Mouse (Mus musculus) lung, embryonic 14.5 days (tissue): Measurements from ENCODE around the gene Radil. TPM values are rescaled to one million over a fixed set of nuclear protein-coding genes. Genes with fewer than 3 reads are reported as not detected.

Source experiments
- ATAC-seq: fragments of 200-750 bp; cut with Nextera tagmentation; 2 replicates; pipeline ENCODE4 v1.8.0; 2017; ENCODE audit warnings: mild to moderate bottlenecking, moderate TSS enrichment, moderate library complexity; ENCODE audit not compliant: insufficient read depth
- DNase-seq: peaks from one replicate; pipeline ENCODE4 v3.0.0-alpha.2; 2015
- H3K27ac ChIP-seq: fragments of 300-500 bp; sonication (generic); 2 replicates; pipeline ENCODE4 v1.5.1; 2014; ENCODE audit warnings: low read depth, mild to moderate bottlenecking, moderate library complexity
- H3K27me3 ChIP-seq: fragments of 300-500 bp; sonication (generic); 2 replicates; pipeline ENCODE4 v1.6.1; 2014; ENCODE audit warnings: low read length, control low read depth; ENCODE audit not compliant: insufficient read depth
- H3K36me3 ChIP-seq: fragments of 300-500 bp; sonication (generic); 2 replicates; pipeline ENCODE4 v1.6.1; 2014; ENCODE audit warnings: control low read depth; ENCODE audit not compliant: insufficient read depth
- H3K4me1 ChIP-seq: fragments of 300-500 bp; sonication (generic); 2 replicates; pipeline ENCODE4 v1.6.1; 2014; ENCODE audit warnings: antibody characterized with exemption, control low read depth; ENCODE audit not compliant: insufficient read depth
- H3K4me2 ChIP-seq: fragments of 300-500 bp; sonication (generic); 2 replicates; pipeline ENCODE4 v1.6.1; 2014; ENCODE audit warnings: mild to moderate bottlenecking
- H3K4me3 ChIP-seq: fragments of 300-500 bp; sonication (generic); 2 replicates; pipeline ENCODE4 v1.5.1; 2014; ENCODE audit warnings: low read depth, low read length
- H3K9ac ChIP-seq: fragments of 300-500 bp; sonication (generic); 2 replicates; pipeline ENCODE4 v1.6.1; 2014
- H3K9me3 ChIP-seq: fragments of 300-500 bp; sonication (generic); 2 replicates; pipeline ENCODE4 v1.6.1; 2016; ENCODE audit warnings: low read depth, low read length, control low read depth
- CTCF ChIP-seq: IDR thresholded peaks from 2 replicates; pipeline ENCODE4 v1.5.1; 2016; ENCODE audit warnings: antibody characterized with exemption, low read depth
- WGBS: fragments of 180-500 bp; shearing (Covaris S2); extraction: QIAGEN DNeasy Blood & Tissue Kit; methylation state at CpG from one replicate; pipeline ENCODE4 v1.1.7; 2014; 5-methylcytosine and 5-hydroxymethylcytosine counted together
- polyA plus RNA-seq: library from polyadenylated mRNA; unstranded; fragments of >200 nt; fragmentation: Nextera tagmentation; extraction: Ambion mirVana; gene quantifications from 2 replicates; pipeline ENCODE4 v1.2.1, GENCODE M21; 2014

The Radil gene
- polyA plus RNA-seq, 1 experiment from 2014 or later, result 2.6 TPM

- WGBS, result 56% methylated on average over 4 of the region's 4 CpGs
- Histone ChIP-seq H3K4me2 (no peak overlapping the region), H3K27me3 (no peaks in the 10 kb centered on the region), H3K4me3 (no peak overlapping the region), H3K27ac (no peak overlapping the region), H3K4me1 (peaks cover 21% of the 10 kb centered on the region; the same call in 1 of the 2 replicates), H3K9me3 (no peaks in the 10 kb centered on the region), H3K36me3 (no peaks in the 10 kb centered on the region), H3K9ac (no peak overlapping the region)
- DNase-seq, result no peak
- no peak for ATAC-seq
- TF ChIP-seq CTCF, result no peak
Observed at GRCm38 (mm10) chr5:142512112-142512511, 38.8 kb downstream of the Radil start.

- Histone ChIP-seq H3K9ac (peak overlapping the region; percentile 6; the same call in 1 of the 2 replicates), H3K27me3 (no peaks in the 10 kb centered on the region), H3K4me3 (no peak overlapping the region), H3K9me3 (no peaks in the 10 kb centered on the region), H3K4me2 (no peak overlapping the region), H3K36me3 (no peaks in the 10 kb centered on the region), H3K27ac (no peak overlapping the region), H3K4me1 (peaks cover 16% of the 10 kb centered on the region; the same call in 1 of the 2 replicates)
- no peak for TF ChIP-seq CTCF
- WGBS, result 52% methylated on average over 7 of the region's 7 CpGs
- ATAC-seq (no peak), DNase-seq (no peak)
Observed at GRCm38 (mm10) chr5:142510061-142510414, 40.9 kb downstream of the Radil start.

DNA sequence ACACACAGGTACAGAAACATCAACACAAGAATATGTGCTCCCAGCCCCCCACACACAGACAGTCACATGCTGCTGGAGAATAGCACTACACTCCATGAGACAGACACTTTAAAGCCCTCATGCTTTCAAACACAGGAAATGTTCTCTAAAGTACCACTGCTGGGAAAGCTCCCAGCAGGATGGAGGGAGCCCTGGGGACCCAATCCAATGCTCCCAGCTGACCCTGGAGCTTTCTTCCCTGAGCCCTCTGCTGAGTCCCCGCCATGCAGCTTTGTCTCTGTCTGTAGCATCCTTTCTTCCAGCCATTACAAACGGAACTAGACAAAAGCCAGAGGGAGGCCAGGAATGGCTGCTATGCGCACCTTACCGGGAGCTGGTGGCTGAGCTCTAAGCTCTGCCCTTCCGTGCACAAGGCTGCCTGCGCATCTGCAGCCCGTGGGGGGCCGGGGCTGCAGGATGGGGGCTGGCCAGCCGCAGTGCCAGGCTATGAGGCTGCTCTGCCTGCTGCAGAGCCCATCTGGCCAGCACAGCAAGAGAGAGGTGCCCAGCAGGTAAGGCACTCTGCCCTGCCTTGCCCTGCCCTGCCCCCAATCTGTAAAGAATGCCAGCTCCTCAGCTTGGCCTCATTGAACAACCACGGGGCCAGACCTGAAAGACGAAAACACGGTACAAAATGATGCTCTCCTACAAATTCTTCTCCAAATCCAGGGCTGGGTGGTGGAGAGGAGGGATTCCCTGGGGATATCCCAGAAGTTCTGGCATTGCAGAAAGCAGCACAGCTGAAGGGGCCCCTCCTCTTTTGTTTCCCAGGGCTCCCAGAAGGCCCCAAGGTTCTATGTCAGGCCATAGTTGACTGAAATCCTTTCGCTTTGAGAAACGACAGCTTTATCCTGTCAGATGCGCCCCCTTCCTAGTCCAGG, 41.5 kb downstream of the Radil start:
- TF ChIP-seq CTCF, result no peak
- peak overlapping the region; percentile 20; the same call in 1 of the 2 replicates for H3K4me2 ChIP-seq
- 28% methylated on average over 15 of the region's 15 CpGs for WGBS
- H3K4me1 ChIP-seq, result peaks cover 16% of the 10 kb centered on the region; the same call in 1 of the 2 replicates
- no peak overlapping the region for H3K27ac ChIP-seq
- ATAC-seq (peak; percentile 19; the same call in 1 of the 2 replicates), DNase-seq (no peak)
- H3K36me3 ChIP-seq, result no peaks in the 10 kb centered on the region
- no peaks in the 10 kb centered on the region for H3K27me3 ChIP-seq
- H3K4me3 ChIP-seq, result no peak overlapping the region
- peak overlapping the region; percentile 6; the same call in 1 of the 2 replicates for H3K9ac ChIP-seq
- H3K9me3 ChIP-seq, result no peaks in the 10 kb centered on the region

GRCm38 (mm10) chr5:142505695-142506423, 45.0 kb downstream of the Radil start:
- Histone ChIP-seq H3K4me2 (no peak overlapping the region), H3K4me3 (no peak overlapping the region), H3K9me3 (no peaks in the 10 kb centered on the region), H3K36me3 (no peaks in the 10 kb centered on the region), H3K27ac (no peak overlapping the region), H3K9ac (no peak overlapping the region), H3K27me3 (no peaks in the 10 kb centered on the region), H3K4me1 (peaks cover 16% of the 10 kb centered on the region; the same call in 1 of the 2 replicates)
- WGBS, result 61% methylated on average over 3 of the region's 3 CpGs
- no peak for ATAC-seq
- DNase-seq, result peak; percentile 12
- peak; percentile 57 for TF ChIP-seq CTCF

DNA sequence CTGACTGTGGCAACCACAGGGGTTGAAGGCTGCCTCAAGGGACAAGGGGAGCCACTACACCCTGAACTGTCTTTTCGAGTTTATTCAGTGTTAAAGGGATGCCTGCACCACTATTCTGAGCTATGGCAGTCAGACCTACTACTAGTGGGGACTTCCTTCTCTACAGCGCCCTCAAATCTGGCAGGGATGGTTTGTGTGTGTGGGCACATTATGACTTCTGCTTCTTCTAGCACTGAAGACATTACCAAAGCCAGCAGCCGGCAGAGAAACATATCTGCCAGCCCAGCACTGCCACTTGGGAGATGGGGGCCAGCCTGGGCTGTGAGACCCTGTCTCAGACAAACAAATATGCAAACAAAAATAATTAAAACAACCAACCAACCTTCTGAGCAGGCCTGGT, 46.7 kb downstream of the Radil start:
- H3K36me3 ChIP-seq, result no peaks in the 10 kb centered on the region
- H3K9me3 ChIP-seq, result no peaks in the 10 kb centered on the region
- no peak overlapping the region for H3K9ac ChIP-seq
- no peak overlapping the region for H3K4me3 ChIP-seq
- no peak overlapping the region for H3K27ac ChIP-seq
- TF ChIP-seq CTCF, result no peak
- no peaks in the 10 kb centered on the region for H3K27me3 ChIP-seq
- DNase-seq (no peak), ATAC-seq (no peak)
- 75% methylated on average over 3 of the region's 3 CpGs for WGBS
- no peak overlapping the region for H3K4me2 ChIP-seq
- H3K4me1 ChIP-seq, result 0 out of 2 replicates have a peak, but pooled peaks cover 5% of the 10 kb centered on the region

DNA sequence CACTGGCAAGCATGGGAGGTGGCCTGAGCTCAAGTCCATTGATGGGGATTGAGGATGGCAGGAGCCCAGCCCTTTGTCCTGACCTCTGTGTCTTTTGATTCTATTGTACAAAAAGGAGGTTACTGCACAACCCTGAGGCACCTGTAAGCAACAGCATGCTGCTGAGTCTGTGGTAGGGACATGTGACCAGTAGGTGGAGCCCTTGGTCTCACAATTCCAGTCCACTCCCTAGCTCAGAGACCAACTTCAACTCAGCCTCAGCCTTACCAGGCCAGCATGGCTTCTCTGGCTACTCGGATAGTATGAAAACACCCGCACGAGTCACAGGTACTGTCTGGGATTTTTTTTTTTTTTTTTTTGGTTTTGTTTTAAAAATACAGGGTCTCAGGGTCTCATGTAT, 48.5 kb downstream of the Radil start:
- peak; percentile 93 for DNase-seq
- Histone ChIP-seq H3K4me2 (no peak overlapping the region), H3K9me3 (no peaks in the 10 kb centered on the region), H3K27ac (no peak overlapping the region), H3K4me3 (no peak overlapping the region), H3K4me1 (no peaks in the 10 kb centered on the region), H3K36me3 (no peaks in the 10 kb centered on the region), H3K9ac (no peak overlapping the region), H3K27me3 (no peaks in the 10 kb centered on the region)
- ATAC-seq, result peak; percentile 91
- TF ChIP-seq CTCF, result peak; percentile 92
- 10% methylated on average over 3 of the region's 3 CpGs for WGBS

- Histone ChIP-seq H3K9me3 (no peaks in the 10 kb centered on the region), H3K9ac (no peak overlapping the region), H3K4me1 (no peaks in the 10 kb centered on the region), H3K36me3 (no peaks in the 10 kb centered on the region), H3K27me3 (no peaks in the 10 kb centered on the region), H3K27ac (no peak overlapping the region), H3K4me3 (no peak overlapping the region), H3K4me2 (no peak overlapping the region)
- no peak for TF ChIP-seq CTCF
- DNase-seq (no peak), ATAC-seq (no peak)
- 70% methylated on average over 10 of the region's 10 CpGs for WGBS
Observed at GRCm38 (mm10) chr5:142500918-142501317, 50.0 kb downstream of the Radil start.
